Mouse (Mus musculus) spleen, postnatal 14 days (tissue): ENCODE results near the gene 2210016L21Rik.

Source experiments
- DNase-seq, 2 experiments: peaks; one replicate each; pipeline ENCODE4 v3.0.0; 2021 to 2022; ENCODE audit warnings: low spot score in 2 of 2

2210016L21Rik gene

DNA sequence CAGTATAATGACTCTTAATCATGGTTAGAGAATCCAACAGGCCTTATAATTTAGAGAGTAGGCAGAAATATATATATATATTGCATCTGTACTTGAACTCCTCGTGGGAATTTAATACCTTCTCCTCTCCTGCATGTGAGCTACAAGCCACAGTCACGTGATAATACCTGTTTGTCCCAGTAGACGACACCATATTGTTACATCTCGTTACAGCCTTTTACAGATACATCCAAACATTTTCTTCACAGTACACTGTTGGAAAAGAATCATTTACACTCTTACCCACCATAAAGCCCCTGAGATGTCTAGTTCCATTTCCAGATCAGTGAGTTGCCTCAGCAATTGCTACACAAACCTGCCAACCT is 790 bp downstream of the 2210016L21Rik start:
- no peak for DNase-seq

- no peak for DNase-seq
Observed at GRCm38 (mm10) chr5:114945072-114945471, 3.1 kb downstream of the 2210016L21Rik start.

GRCm38 (mm10) chr5:114948891-114949290 is 6.9 kb downstream of the 2210016L21Rik start:
- DNase-seq, result no peak

- no peak for DNase-seq
Observed at GRCm38 (mm10) chr5:114949316-114949715, 7.4 kb downstream of the 2210016L21Rik start.

DNA sequence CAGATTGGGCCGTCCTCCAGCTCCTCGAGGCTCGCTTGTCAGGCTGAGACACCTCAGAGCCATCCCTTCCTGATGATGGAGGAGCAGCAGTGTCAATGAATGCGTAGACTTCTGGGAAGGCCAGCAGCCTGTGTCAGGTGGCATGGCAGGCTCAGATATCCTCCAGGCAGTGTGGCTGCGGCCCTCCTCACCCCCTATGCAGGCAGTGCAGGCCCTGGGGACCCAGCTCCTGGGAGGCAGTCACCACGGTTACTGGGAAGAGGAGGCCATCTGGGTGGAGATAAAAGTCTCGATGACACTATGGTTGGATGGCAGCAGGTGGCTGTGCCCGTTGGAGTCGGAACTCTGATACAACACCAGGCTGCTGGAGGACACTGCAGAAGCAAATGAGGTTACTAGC is 7.9 kb downstream of the 2210016L21Rik start:
- no peak for DNase-seq

- no peak for DNase-seq
Observed at GRCm38 (mm10) chr5:114950669-114951068, 8.7 kb downstream of the 2210016L21Rik start.

DNA sequence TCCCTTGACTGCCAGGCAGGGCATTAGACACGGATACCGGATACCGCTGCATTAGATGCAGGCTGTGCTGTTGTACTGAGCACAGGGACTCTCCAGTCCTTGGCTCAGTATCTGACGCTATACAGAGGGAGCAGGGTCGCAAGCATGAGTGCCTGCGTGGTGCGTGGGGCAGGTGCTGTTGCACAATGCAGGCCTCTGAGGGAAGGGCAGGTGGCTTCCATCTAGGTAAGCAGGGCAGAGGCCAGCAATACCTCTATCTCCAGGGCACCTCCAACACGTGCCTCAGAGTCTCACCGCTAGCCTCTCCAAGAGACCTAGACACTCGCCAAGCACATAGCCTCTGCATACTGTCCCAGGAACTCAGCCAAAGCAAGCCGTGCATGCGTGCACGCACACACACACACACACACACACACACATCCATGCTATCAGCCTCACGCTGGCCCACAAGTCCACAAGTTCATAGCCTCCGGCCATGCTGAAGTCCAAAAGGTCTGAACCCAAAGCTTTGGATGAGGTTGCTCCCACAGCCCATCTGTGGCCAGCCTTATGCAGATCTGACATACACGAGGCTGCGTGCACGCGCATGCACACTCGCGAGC is 9.4 kb downstream of the 2210016L21Rik start:
- DNase-seq, result no peak

GRCm38 (mm10) chr5:114953326-114953725 is 11.4 kb downstream of the 2210016L21Rik start:
- DNase-seq, result no peak

DNA sequence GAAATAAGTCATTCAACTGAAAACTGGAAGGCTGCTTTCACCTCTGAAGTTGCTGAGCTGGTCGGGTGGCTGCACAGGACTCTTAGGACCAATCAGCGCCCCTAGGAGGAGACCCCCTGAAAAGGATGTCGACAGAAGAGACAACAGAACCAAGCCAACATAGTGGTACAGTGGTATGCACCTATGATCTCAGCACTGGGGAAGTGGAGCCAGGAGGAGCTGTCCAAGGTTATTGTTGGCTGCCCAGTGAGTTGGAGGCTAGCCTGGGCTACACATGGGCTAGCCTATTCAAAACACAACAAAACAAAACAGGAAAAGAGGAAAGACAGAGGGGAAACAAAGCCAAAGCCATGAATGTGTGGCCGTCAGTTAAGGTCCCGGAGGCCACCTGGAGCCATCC is 16.1 kb downstream of the 2210016L21Rik start:
- DNase-seq, result no peak

- DNase-seq, result no peak
Observed at GRCm38 (mm10) chr5:114961590-114962360, 19.8 kb downstream of the 2210016L21Rik start.

DNA sequence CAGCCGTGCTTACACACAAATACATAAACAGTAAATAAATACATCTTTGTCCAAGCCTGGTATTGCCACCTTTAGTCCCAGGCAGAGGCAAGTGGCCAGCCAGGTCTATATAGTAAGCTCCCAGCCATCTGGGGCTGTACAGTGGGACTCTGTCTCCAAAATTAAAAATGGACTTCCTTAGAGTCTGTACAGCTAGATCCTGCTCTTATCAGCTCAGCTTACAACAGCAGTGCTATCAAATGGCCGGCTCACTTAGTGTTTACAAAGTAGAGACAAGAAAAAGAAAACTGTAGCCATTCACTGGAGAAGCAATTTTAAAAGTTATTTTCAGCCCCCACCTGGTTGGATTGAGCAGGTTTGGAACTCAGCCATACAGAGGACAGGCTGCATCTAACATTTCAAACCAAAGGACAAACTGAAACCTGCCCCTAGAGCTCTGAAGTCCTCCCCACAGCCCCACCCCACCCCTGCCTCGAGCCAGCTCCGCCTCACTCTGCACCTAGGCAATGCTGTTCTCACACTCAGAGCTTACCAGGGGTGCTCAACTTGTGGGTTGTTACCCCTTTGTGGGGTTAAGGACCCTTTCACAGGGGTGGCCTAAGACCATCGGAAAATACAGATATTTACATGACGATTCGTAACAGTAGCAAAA is 22.5 kb downstream of the 2210016L21Rik start:
- no peak for DNase-seq

GRCm38 (mm10) chr5:114964967-114965898 is 23.3 kb downstream of the 2210016L21Rik start:
- DNase-seq, result no peak

DNA sequence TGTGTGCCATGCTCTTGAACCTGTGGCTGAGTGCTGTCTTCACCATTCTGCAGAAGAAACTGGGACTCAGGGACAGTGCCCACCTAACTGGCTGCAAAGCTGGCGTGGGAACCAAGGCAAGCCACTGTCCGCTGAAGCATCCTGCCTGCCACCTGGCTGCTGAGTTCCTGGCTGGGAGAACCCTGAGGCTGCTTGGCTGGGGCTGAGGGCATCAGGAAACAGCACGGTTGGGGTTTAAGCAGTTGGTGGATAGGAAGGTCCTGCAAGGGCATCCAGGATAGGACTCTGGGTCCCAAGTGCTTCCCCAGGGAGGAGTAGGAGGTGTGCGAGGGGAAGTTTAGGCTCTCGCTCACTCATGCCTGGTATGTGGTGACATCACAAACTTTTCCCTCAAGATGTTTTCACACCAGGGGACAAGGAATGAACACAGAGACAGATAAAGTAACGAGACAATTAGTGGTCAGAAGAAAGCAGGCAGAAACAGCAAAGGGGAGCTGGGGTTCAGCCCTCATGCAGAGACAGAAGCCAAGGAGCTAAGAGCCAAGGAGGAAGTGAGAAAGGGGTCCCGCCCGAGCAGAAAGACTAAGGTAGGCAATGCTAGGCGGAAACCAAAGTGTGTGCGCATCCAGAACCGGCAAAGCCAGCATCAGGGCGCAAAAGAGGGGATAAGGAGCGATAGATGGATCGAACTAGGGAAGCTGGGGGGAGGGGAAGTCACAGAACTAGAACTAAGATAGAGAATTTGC is 25.7 kb downstream of the 2210016L21Rik start:
- no peak for DNase-seq

DNA sequence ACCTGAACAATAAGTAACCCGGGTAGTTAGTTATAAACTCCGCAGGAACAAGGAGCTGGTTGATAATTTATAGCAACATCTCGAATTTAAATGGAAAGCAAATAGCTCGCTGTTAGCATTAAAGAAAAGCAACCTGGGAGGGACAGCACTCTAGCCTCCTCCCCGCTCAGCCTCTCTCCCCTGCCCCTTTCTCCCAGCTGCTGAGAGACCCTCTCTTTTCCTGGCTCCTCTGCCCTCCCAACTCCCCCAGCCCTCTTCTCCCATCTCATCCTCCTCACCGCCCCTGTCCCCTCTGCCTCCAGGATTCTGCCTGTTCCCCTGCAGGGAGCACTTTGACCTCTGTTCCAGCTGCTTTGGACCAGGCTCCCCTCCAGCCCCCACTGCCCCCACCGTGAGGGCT is 26.7 kb downstream of the 2210016L21Rik start:
- no peak for DNase-seq

GRCm38 (mm10) chr5:114969064-114969463 is 27.1 kb downstream of the 2210016L21Rik start:
- DNase-seq, result no peak

GRCm38 (mm10) chr5:114969609-114970215 is 27.8 kb downstream of the 2210016L21Rik start:
- DNase-seq, result no peak

DNA sequence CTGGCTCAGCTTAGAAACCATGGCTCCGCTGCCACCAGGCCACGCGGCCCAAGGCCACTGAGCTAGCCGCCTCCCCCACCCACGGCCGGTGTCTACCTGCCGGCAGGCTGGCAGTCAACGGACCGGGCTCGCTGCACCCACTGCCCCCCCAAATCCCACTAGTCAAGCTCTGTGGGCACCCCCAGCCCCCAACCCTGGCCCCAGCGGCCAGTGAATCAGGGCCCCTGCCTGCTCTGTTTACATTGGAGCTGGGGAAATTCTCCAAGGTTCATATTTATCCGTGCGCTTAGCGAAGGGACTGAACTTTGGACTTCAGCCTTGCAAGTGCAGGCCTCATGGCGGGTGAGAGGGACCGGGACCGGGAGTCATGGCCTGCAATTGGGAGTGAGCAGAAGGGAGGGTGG is 28.9 kb downstream of the 2210016L21Rik start, which contains the start of gene Hnf1a:
Hnf1a (minus strand) TSS at position 271 of the 404 bp plus-strand sequence.
- no peak for DNase-seq

DNA sequence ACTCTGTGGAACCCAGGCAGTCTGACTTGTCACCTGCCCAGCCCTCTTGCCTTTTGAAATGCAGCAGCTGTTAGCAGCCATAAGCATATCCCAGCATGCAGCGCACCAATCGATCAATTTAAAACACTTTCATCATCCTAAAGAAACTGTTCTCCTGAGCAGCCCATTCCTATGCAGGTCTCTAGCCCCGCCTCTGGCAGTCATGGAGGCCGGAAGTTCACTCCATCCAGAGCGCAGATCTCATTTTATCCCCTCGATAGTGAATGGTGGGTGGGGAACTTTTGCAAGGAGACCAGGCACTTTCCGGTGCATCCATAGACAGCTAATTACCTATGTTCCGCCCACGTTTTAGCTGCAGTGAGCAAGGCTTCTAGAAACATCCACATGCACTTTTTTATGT is 30.2 kb downstream of the 2210016L21Rik start:
- DNase-seq, result no peak

- no peak for DNase-seq
Observed at GRCm38 (mm10) chr5:114973131-114973530, 31.2 kb downstream of the 2210016L21Rik start.

GRCm38 (mm10) chr5:114976935-114977334 is 35.0 kb downstream of the 2210016L21Rik start:
- no peak for DNase-seq

DNA sequence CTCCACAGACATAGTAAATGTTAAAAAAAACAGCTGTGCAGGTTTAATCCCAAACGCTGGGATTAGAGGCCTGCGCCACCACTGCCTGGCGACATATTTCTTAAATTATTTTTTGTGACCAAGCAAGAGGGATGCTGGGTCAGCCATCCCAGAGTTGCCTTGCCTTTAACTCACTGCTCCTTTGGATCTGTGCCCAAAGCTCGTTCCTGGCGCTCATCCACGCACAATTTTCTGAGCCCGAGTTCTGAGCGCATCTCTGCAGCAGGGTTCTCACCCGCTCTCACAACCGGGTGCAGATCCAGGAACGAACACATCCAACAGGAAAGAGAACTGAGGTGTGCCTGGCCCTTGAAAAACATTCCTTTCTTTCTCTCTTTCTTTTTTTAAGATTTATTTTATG is 36.5 kb downstream of the 2210016L21Rik start:
- no peak for DNase-seq
